Mouse (Mus musculus) G1E (cell line): ENCODE measurements around the gene Polm. TPM values are rescaled to one million over a fixed set of nuclear protein-coding genes. Genes with fewer than 3 reads are reported as not detected.

Experiments used
- ATAC-seq: 2 replicates; pipeline ENCODE4 v1.8.0; 2016; ENCODE audit warnings: mild to moderate bottlenecking; ENCODE audit not compliant: insufficient number of reproducible peaks, poor library complexity, low FRiP score, severe bottlenecking; ENCODE audit errors: extremely low read depth
- DNase-seq: peaks from one replicate; pipeline ENCODE4 v3.0.0; 2012; ENCODE audit warnings: low spot score
- H3K27me3 ChIP-seq: 2 replicates; pipeline ENCODE4 v1.6.1; 2012; ENCODE audit warnings: mild to moderate bottlenecking, low read length, inconsistent platforms; ENCODE audit not compliant: insufficient read depth
- H3K36me3 ChIP-seq: replicated peaks from 2 replicates; pipeline ENCODE3; 2012; ENCODE audit warnings: mild to moderate bottlenecking, inconsistent platforms
- H3K4me1 ChIP-seq: 2 replicates; pipeline ENCODE4 v1.6.1; 2012; ENCODE audit warnings: low read depth, low read length, inconsistent platforms, mixed read lengths; ENCODE audit not compliant: insufficient read depth
- H3K4me3 ChIP-seq: 2 replicates; pipeline ENCODE4 v1.5.1; 2012; ENCODE audit warnings: low read depth, mild to moderate bottlenecking, inconsistent platforms, low read length, moderate library complexity, mixed read lengths
- H3K9me3 ChIP-seq: replicated peaks from 2 replicates; pipeline ENCODE4 v1.6.1; 2012; ENCODE audit warnings: inconsistent platforms
- CTCF ChIP-seq: IDR thresholded peaks from 2 replicates; pipeline ENCODE4 v1.5.1; 2012; ENCODE audit warnings: low read depth, low read length, inconsistent platforms, mixed read lengths
- GATA1 ChIP-seq: IDR thresholded peaks from 2 replicates; pipeline ENCODE4 v1.6.1; 2012; ENCODE audit warnings: borderline replicate concordance, low read length, inconsistent platforms, mixed read lengths
- GATA2 ChIP-seq: IDR thresholded peaks from 2 replicates; pipeline ENCODE4 v1.6.1; 2012; ENCODE audit warnings: low read depth, low read length, inconsistent platforms, borderline replicate concordance
- POLR2AphosphoS5 ChIP-seq: IDR thresholded peaks from 2 replicates; pipeline ENCODE4 v1.6.1; 2012; ENCODE audit warnings: low read depth, low read length, inconsistent platforms; ENCODE audit not compliant: insufficient replicate concordance
- TAL1 ChIP-seq: conservative IDR thresholded peaks from 2 replicates; pipeline ENCODE4 v1.6.1; 2012; ENCODE audit warnings: low read depth, low read length, inconsistent platforms, mixed read lengths
- polyA plus RNA-seq: library from polyadenylated mRNA; stranded (reverse); fragments of >175 nt; gene quantifications from 2 replicates; pipeline ENCODE4 v1.2.3, GENCODE M21; 2012
- total RNA-seq, 2 experiments: library from RNA; stranded (forward) in 1 of 2; stranded (reverse) in 1 of 2; fragments of 200-1000 nt in 1 of 2; fragments of >200 nt in 1 of 2; fragmentation: Nextera tagmentation in 1 of 2; gene quantifications; 2 replicates each; pipeline ENCODE4 v1.2.3; 2014 to 2017

The Polm gene
- total and polyA plus RNA-seq, 3 experiments = 15.4 to 38.2 (median 32.1) TPM

- DNase-seq = no peak
- no peak for ATAC-seq
- no peak overlapping the region for H3K4me3 ChIP-seq
- H3K27me3 ChIP-seq = no peaks in the 10 kb centered on the region
- H3K36me3 ChIP-seq = peaks cover 20% of the 10 kb centered on the region
- H3K4me1 ChIP-seq = peaks cover 8% of the 10 kb centered on the region; the same call in 1 of the 2 replicates
- TF ChIP-seq TAL1 = no peak
- no peak for TF ChIP-seq GATA1
- TF ChIP-seq CTCF = no peak
- TF ChIP-seq POLR2AphosphoS5 = no peak
- no peak for TF ChIP-seq GATA2
- peaks cover 1% of the 10 kb centered on the region for H3K9me3 ChIP-seq
Observed at GRCm38 (mm10) chr11:5778481-5778880, 59.3 kb downstream of the Polm start.

Other genes with a start within 250 kb of the Polm start
- 17.9 and 26.1 TPM in 2 replicates for gene Mrps24, start 122.3 kb downstream of the Polm start, total RNA-seq (2014; fragmentation: Nextera tagmentation)
- gene Mrps24, start 122.3 kb downstream of the Polm start, total RNA-seq (2017) = 75.1 and 89.8 TPM in 2 replicates
- 112 and 154 TPM in 2 replicates for gene Mrps24, start 122.3 kb downstream of the Polm start, polyA plus RNA-seq
- gene Urgcp, start 75.6 kb downstream of the Polm start, total RNA-seq (2014; fragmentation: Nextera tagmentation) = 6.8 and 7.2 TPM in 2 replicates
- 7.9 and 8.2 TPM in 2 replicates for gene Urgcp, start 75.6 kb downstream of the Polm start, total RNA-seq (2017)
- gene Urgcp, start 75.6 kb downstream of the Polm start, polyA plus RNA-seq = 8.7 and 8.9 TPM in 2 replicates
- gene Dbnl, start 49.5 kb downstream of the Polm start, total RNA-seq (2014; fragmentation: Nextera tagmentation) = 36.4 and 39.3 TPM in 2 replicates
- gene Dbnl, start 49.5 kb downstream of the Polm start, total RNA-seq (2017) = 89.5 and 107 TPM in 2 replicates
- gene Dbnl, start 49.5 kb downstream of the Polm start, polyA plus RNA-seq = 155 and 158 TPM in 2 replicates
- 1.6 and 1.8 TPM in 2 replicates for gene Pgam2, start 34.3 kb downstream of the Polm start, total RNA-seq (2014; fragmentation: Nextera tagmentation)
- 0.22 TPM in 1 of 2 replicates, not detected in the other for gene Pgam2, start 34.3 kb downstream of the Polm start, total RNA-seq (2017)
- gene Pgam2, start 34.3 kb downstream of the Polm start, polyA plus RNA-seq = 1.5 and 2.6 TPM in 2 replicates
- gene Aebp1, start 23.9 kb upstream of the Polm start, total RNA-seq (2014; fragmentation: Nextera tagmentation) = not detected in 2 replicates
- 0.17 TPM in 1 of 2 replicates, not detected in the other for gene Aebp1, start 23.9 kb upstream of the Polm start, total RNA-seq (2017)
- gene Aebp1, start 23.9 kb upstream of the Polm start, polyA plus RNA-seq = not detected in 2 replicates
- 47.5 and 55.5 TPM in 2 replicates for gene Pold2, start 40.3 kb upstream of the Polm start, total RNA-seq (2014; fragmentation: Nextera tagmentation)
- gene Pold2, start 40.3 kb upstream of the Polm start, total RNA-seq (2017) = 30.1 and 39.4 TPM in 2 replicates
- gene Pold2, start 40.3 kb upstream of the Polm start, polyA plus RNA-seq = 295 and 362 TPM in 2 replicates
- gene Myl7, start 60.8 kb upstream of the Polm start, total RNA-seq (2014; fragmentation: Nextera tagmentation) = not detected in 2 replicates
- gene Myl7, start 60.8 kb upstream of the Polm start, total RNA-seq (2017) = not detected in 2 replicates
- not detected in 2 replicates for gene Myl7, start 60.8 kb upstream of the Polm start, polyA plus RNA-seq
- not detected in 2 replicates for gene Gck, start 112.1 kb upstream of the Polm start, total RNA-seq (2014; fragmentation: Nextera tagmentation)
- gene Gck, start 112.1 kb upstream of the Polm start, total RNA-seq (2017) = 0.06 and 0.11 TPM in 2 replicates
- not detected in 2 replicates for gene Gck, start 112.1 kb upstream of the Polm start, polyA plus RNA-seq
- 20.3 and 22.5 TPM in 2 replicates for gene Ykt6, start 117.7 kb upstream of the Polm start, total RNA-seq (2014; fragmentation: Nextera tagmentation)
- gene Ykt6, start 117.7 kb upstream of the Polm start, total RNA-seq (2017) = 51.5 and 55.9 TPM in 2 replicates
- gene Ykt6, start 117.7 kb upstream of the Polm start, polyA plus RNA-seq = 9.4 and 11.6 TPM in 2 replicates
- gene Camk2b, start 228.3 kb upstream of the Polm start, total RNA-seq (2014; fragmentation: Nextera tagmentation) = not detected in 2 replicates
- 0.06 and 0.16 TPM in 2 replicates for gene Camk2b, start 228.3 kb upstream of the Polm start, total RNA-seq (2017)
- 0.01 TPM in 1 of 2 replicates, not detected in the other for gene Camk2b, start 228.3 kb upstream of the Polm start, polyA plus RNA-seq